Mouse (Mus musculus) spleen, postnatal 4 days (tissue): ENCODE measurements around the gene Krtap17-1.

ENCODE experiments used
- DNase-seq, 2 experiments: peaks; one replicate each; pipeline ENCODE4 v3.0.0; 2022; ENCODE audit warnings: low spot score in 2 of 2

Krtap17-1 gene

GRCm38 (mm10) chr11:99965961-99966360 lies 27.8 kb downstream of the Krtap17-1 start:
- no peak for DNase-seq

GRCm38 (mm10) chr11:99964213-99964612 lies 29.6 kb downstream of the Krtap17-1 start:
- DNase-seq = no peak

DNA sequence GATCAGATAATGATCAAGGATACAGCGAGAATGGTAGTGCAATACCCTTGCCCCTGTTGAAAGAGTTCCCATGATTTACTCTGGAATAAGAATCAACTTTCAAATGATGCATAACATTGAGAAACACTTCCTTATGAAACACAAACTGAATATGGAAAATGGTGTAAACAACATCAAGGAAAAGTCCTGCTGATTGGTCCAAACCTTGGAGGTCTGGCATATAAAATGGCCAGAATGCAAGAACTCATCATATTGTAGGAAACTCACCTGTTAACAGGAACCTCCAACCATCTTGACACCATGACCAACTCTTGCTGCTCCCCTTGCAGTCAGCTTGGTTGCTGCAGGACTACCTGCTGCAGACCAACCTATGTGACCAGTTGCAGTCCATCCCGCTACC lies 45.6 kb downstream of the Krtap17-1 start, which contains the start of gene Krtap9-5:
TSS of gene Krtap9-5 (plus strand) at position 301 of the 400 bp plus-strand sequence.
- no peak for DNase-seq
